Mouse (Mus musculus): Measurements from ENCODE around the gene Pgs1.
A peak's percentile ranks its signal among the peaks of the same experiment; 100 is the strongest.

Gene Pgs1

DNA sequence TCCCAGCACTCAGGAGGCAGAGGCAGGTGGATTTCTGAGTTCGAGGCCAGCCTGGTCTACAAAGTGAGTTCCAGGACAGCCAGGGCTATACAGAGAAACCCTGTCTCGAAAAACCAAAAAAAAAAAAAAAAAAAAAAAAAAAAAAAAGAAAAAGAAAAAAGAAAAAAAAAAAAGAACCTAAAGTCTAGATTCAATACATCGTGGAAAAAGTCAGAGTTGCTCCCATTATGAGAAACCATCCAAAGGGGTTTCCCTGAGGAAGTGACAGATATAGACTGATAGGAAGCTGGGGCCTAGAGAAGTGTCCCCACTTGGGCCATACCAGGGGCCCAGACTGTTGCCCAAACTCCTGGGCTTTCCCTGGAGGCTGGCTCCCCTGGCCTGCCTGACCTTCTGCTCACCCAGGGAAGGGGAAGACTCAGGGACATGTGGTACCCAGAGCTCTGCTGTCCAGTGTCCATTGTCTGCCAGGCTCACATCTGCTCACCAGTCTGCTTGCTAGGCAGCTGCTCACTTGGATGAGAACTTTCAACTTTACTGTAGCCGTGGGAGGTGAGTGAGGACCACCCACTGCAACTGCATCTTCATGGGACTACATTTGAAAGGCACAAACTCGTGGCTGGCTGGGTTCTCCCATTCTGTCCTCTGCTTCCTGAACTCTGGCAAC, 8.3 kb upstream of the Pgs1 start:
- DNase-seq: no peak

DNA sequence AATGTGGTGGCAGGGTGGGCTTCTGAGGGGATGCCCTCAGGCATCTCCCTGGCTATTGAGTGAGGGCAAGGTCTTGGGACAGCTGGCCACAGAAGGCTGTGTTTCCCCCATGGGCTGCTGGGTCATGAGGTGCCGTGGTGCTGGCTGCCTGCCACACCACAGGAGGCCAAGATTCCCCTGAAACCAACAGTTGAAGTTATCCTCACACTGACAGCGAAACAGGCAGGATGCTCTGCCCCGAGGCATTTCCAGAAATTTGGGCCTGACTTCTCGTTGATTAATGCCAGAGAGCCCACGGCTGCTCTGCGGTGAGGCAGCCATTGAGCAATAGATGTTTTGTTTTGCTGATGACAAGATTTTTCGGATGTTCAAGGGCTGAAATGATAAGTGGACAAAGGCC, 6.7 kb upstream of the Pgs1 start:
- DNase-seq: no peak

DNA sequence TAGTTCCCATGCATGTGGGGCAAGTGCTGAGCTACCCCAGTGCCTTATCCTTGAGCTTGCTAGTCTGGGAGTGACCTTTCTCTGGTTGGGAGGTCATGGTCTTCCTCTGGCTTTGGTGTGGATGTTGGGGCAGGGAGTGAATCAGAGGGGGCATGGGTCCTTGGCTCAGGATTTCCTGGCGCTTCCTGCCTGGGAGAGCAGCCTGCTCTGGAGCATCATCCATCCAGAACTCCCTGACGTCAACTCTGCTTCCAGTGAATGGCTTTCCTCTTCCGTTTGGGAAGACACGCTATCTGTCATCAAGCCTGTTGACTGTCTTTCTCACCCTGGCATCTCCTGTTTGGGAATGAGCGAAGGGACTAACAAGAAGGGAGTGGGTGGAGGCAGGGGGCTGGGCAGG, 3.7 kb upstream of the Pgs1 start:
- DNase-seq: no peak

DNA sequence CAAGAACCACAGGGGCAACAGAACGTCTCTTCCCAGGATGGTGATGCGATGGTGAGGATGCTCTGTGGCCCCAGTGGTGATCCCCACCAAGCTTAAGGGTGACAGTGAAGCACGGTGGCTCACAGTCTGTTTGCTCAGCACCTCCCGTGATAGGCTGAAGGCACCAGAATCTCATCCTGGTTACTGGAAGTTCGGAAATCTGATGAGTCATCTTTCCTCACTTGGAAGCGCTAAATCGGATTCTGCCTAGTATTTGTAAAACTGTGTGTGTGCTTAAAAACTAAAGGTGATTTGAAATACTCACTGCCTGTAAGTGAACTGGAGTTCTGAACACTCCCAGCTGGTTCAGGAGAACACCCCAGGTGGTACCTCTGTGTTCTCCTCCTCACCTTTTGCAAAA, 2.3 kb upstream of the Pgs1 start:
- DNase-seq: no peak

- peak; percentile 34 for DNase-seq
Observed at GRCm38 (mm10) chr11:117987032-117987451, 950 bp downstream of the Pgs1 start.

GRCm38 (mm10) chr11:117987968-117988367, 1.9 kb downstream of the Pgs1 start:
- DNase-seq: no peak

- DNase-seq: no peak
Observed at GRCm38 (mm10) chr11:117989241-117989640, 3.1 kb downstream of the Pgs1 start.

DNA sequence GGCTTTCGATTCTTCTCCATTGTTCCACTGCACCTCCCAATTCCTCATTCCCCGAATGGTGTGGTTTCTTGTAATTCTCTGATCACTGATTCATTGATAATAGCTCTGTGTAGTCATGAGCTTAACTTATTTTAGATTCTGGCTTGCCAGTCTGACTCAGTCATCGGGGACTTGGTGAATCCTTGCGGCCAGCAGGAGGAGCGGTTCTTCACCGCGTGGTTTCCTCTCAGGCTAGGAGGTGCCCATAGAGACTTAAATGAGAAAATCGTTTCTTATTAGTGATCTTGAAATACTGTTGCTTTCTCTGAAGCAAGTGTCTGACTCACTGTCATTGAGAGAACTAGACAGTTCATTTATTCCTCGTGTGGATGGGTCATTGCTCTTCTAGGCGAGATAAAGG, 3.8 kb downstream of the Pgs1 start:
- no peak for DNase-seq

GRCm38 (mm10) chr11:117991502-117992470, 5.7 kb downstream of the Pgs1 start:
- no peak for DNase-seq

- no peak for DNase-seq
Observed at GRCm38 (mm10) chr11:117993190-117994175, 7.4 kb downstream of the Pgs1 start.

DNA sequence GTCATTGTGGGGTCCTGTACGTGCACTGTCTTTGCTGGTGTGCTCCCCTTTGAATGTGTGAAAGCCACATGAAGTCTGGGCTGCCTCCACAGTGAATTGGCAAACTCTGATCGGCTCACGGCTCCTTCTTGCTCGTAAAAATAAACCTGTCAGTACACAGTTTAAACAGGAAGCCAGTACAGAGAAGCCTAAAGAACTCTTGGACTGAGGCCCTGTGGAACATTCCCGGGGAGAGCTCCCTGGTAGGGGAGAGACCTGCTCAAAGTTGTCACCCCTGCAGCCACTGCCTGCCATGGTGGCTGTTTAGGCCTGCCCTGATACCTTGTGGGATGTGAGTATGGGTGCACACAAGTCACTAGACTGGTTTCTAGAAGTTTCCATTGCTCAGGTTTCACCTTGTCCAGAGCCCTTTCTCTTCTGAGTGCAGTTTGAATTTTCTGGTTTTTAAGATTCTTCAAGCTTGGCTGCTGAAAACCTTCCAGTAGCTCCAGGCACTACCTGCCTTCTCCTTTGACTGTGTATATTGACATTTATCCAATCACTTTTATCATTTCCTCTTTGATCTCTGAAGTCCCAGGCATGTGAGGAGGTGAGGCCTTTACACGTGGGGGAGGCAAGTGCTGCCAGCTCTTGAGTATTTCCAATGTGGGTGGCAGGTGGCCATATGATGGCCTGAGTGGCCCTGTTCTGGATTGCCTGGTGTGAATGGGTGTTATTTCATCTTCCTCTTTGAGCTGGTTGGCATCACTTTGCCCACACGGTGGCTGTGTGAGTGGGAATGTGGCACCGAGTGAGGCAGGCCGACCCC, 8.4 kb downstream of the Pgs1 start:
- DNase-seq: no peak

DNA sequence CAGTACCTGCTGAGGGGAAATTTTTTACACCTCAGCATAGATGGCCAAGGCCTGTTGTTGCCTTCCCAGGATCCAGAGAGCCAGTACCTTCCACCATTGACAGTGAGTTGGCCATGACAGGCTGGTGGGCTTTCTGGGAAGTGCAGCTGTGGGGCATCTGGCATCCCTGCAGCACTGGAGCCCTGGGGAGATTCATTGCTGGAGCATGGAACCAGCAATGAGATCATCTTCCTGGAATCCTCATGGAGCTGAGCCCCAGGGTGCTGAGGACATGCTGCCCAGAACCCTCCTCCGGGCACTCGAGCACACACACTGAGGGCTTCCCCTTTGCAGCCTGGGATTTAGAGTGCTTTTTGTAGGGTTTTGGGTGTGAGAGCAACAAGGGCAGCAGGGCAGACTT, 9.2 kb downstream of the Pgs1 start:
- DNase-seq: no peak

GRCm38 (mm10) chr11:117995661-117996060, 9.6 kb downstream of the Pgs1 start:
- no peak for DNase-seq

DNA sequence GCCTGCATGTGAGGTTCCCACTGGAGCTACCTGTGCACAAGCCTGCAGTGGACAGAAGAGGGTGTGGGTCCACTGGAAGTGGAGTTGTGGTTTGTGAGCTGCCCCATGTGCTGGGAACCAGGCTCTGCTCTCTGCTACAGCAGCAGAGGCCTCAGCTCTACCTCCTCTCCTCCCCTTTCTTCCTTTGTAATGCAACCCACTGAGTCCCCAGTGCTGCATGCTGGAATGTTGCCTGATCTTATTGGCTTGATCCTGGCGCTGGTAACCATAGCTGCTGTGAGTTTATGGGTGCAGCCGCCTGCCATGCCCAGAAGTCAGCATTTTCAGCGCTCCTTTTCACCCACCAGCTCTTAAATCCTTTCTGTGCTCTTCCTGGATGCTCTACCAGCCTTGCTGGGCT, 10.0 kb downstream of the Pgs1 start:
- no peak for DNase-seq

GRCm38 (mm10) chr11:117997085-117997484, 11.0 kb downstream of the Pgs1 start:
- DNase-seq: no peak

- no peak for DNase-seq
Observed at GRCm38 (mm10) chr11:117998356-117998755, 12.3 kb downstream of the Pgs1 start.

GRCm38 (mm10) chr11:117999260-117999934, 13.3 kb downstream of the Pgs1 start:
- no peak for DNase-seq

GRCm38 (mm10) chr11:118000083-118000482, 14.0 kb downstream of the Pgs1 start:
- DNase-seq: no peak

GRCm38 (mm10) chr11:118000565-118001215, 14.6 kb downstream of the Pgs1 start:
- DNase-seq: no peak

DNA sequence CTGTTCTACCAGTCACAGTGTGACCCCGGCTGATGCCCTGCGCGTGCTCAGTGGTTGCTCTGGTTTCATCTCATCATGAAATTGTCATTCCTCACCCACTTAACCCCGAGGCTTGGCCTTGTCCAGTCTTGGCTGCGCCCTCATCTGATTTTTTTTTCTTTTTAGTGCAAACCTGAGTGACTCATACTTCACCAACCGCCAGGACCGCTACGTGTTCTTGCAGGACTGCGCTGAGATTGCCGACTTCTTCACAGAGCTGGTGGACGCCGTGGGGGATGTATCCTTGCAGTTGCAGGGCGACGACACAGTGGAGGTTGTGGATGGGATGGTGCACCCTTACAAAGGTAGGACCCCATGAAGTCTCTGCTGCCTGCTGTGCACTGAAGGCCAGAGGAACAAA, 17.1 kb downstream of the Pgs1 start:
- no peak for DNase-seq

DNA sequence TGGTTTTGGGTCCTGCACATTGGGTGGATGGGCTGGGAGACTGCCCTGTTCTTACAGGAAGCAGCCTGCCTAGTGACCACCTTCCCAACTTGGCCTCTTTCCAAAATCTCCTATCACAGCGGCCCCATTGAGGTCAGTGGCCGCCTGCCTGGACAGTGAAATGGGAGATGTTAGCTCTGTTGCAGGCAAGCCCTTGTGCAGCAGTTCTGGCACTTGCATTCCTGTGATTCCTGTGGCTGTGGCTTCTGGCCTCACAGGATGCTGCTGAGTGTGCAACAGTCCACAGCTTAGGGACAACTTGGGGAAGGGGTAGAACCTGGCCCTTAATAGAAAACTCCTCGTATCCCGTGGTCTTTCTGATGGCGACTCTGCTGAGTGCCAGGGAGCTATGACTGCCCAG, 17.6 kb downstream of the Pgs1 start:
- no peak for DNase-seq

All from cerebellum, adult 9-10 months (tissue).